Mouse (Mus musculus) WW6 (cell line): ENCODE data around the gene Acaa1a.

Experiments used
- DNase-seq: peaks from one replicate; pipeline ENCODE4 v3.0.0-alpha.2; 2013; ENCODE audit warnings: low read depth, low spot score

Gene Acaa1a

DNA sequence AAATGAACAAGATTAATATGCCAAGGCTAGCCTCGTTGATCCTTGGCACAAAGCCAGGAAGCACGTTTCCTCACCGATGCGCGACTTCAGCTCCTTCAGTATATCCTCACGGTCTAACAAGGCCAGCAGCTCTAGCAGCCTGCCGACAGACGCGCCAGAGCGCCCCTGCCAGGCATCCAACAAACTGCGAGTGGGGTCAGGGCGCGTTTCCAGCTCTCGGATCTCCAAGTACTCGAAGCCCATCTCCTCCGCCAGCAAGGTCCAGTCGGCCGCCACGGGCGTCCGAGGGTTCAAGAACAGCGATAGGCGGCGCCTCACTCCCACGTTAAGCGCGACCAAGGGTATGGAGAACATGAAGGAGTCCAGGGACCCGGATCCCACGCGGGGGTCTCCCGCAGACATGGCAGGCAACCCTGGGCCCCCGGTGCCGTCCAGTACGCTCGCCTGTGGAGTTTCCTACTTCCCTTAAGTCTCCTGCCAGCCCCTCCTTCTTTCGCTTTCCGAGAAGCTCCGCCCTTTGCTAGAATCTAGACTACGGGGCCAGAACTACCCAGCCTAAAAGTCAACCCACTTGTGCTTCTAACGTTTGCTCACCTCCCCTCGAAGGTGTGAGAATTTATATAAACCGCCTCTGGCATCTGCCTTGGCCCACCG, at the start of gene Acaa1a:
Gene Acaa1a (plus strand): TSS at position 119 of the 654 bp plus-strand sequence.
- DNase-seq, result no peak

DNA sequence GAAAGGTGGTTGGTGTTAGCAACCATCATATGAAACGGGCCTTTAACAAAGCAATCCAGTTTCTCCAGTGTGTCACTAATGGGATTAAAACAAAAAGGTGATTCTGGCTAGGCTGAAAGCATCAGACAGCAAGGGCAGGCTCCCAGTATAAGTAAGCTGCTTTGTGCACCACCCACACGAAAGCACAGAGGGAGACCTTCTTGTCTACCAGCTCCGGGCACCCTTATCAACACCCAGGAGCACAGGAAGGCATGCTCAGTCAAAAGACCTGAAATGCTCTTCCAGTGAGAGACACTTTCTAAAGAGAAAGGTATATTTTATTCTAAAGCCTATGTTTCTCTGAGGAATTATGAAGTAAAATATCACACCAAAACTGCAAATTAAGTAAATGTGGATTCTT, 48.7 kb upstream of the Acaa1a start:
- DNase-seq, result no peak

- DNase-seq, result no peak
Measured at GRCm38 (mm10) chr9:119297696-119298095, 41.8 kb upstream of the Acaa1a start.

DNA sequence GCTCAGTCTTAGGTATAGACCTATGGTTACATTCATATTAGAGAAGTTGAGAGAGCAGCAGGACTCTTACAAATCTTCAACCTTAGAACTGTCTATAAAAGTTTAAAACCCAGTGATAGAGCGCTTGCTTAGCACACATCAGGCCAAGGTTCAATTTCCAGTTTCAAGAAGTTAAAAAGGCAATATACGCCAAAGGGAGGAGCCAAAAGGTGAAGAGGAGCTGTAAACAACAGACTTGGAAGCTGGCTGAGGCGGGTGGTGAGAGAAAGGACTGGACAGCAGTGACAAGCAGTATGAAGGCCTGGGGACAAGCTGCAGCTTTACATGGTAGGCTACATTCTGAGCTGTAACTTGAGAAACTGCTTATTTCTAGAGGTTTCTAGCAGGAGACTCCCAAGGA, 40.9 kb upstream of the Acaa1a start:
- DNase-seq, result no peak

GRCm38 (mm10) chr9:119305863-119306262, 33.6 kb upstream of the Acaa1a start:
- no peak for DNase-seq

- no peak for DNase-seq
Measured at GRCm38 (mm10) chr9:119309067-119309466, 30.4 kb upstream of the Acaa1a start.

- DNase-seq, result no peak
Measured at GRCm38 (mm10) chr9:119313096-119313495, 26.4 kb upstream of the Acaa1a start.

DNA sequence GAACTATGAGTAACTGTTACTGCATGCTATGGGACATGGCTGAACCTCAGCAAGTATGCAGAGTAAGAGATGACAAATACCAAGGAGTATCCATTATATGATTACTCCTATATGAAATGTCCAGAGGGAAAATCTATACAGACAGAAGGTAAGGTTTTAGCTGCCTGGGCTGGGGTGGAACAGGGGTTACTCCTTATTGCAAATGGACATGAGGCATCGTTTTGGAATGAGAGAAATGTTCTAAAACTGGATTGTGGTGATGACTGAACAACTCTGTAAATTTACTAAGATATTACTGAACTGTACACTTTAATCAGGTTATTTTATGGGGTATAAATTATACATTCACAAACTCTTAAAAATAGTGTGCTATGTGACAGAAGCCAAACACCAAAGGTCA, 20.6 kb upstream of the Acaa1a start:
- no peak for DNase-seq

- no peak for DNase-seq
Measured at GRCm38 (mm10) chr9:119320446-119320845, 19.0 kb upstream of the Acaa1a start.

GRCm38 (mm10) chr9:119320946-119321345, 18.5 kb upstream of the Acaa1a start:
- DNase-seq, result no peak

DNA sequence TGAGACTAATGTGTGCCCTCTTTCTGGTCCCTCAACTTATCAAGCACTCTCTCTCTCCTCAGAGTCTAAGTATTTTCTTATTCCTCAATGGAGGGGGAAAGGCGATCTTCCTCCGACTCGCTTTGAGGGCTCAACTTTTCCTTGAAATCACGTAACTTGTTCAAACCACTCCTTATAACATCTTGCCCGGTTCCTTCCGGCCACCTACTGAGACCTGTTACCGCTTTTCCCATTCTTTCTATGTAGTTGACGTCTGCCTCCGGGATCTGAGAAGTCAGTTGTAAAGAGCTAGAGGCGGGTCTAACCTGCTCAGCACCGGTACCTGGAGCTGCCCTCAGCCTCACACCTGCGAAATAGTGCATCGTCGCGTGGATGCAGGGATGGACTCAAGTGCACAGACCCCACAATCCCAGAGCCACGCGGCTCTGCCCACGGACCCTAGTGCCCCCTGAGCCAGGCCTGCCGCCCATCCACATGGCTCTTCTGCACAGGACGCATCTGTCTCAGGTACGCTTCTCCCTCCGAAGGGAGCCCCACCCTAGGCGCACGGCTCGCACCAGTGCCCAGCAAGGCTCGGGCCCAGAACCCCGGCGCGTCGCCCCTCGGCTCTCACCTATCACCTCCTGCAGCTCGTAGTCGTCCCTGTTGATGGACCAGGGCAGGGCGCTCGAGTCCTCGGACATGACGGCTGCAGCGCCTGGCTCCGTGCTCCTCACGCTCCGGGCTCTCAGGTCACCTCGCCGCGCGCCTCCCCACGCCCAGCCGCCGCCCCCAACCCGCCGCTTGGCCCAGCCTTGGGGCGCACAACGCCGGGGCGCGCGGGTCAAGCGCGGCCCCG, 17.9 kb upstream of the Acaa1a start:
- no peak for DNase-seq

DNA sequence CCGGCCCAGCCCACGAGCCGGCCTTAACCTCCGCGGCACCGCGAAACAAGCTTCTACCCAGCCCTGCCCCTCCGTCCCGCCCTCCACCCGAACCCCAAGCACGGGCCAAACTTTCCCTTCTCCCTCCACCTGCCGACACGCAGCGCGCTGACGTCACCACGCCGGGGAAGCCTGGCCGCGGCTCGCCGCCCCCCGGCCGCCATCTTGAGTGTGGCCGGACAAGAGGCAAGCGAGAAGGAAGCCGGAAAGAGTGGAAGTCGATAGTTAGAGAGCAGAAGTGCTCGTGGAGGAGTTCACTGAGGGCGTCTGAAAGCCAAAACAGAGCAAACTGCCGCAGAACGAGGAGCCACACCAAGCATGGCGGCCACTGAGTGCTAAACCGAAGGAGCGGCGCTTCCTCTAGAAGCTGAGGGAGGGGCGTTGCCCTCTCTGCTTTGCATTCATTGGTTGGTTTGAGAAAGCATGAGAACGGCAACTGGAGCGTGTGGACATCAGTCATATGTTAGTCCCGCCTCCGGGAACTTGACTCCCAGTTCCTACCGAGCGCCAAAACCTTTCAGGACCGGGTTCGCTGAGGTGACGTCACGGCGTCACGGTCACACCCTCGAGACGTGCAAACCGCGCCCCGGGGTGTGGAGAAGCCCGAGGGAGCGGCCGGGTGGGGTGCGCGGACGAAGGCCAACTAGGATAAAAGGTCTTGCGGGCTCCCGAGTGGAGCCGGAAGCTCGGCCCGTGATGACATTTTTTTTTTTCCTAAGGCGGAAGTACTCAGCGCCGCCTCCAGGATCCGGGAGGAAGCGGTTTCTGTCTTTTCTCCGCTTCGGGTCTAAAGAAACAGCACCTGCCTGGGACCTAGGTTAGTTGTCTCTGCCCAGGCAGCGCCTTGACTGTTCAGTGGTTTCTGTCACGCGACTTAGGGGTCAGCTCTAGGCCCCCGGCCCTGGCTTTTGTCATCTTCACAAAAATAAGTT, 16.9 kb upstream of the Acaa1a start, which contains the start of gene Oxsr1:
Gene Oxsr1 (minus strand): TSS at position 139 of the 971 bp plus-strand sequence.
- peak; percentile 98 for DNase-seq

GRCm38 (mm10) chr9:119323260-119323645, 16.2 kb upstream of the Acaa1a start:
- DNase-seq, result no peak

DNA sequence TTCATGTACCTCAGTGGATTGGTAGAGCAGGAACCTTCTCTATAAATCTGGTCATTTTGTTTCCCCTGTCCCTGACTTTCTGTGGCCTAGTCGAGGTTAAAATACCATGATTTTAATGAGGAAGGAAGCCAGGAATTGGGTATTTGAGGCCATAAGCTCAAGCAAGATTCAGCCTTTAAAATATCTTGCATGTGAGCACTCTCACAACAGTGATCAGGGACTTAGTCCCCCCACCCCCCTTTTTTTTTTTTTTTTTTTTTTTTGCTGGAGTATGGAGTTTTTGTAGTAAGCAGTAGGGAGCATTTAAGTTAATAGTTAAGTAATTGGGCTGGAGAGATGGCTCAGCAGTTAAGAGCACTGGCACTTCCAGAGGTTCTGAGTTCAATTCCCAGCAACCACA, 15.3 kb upstream of the Acaa1a start:
- no peak for DNase-seq

DNA sequence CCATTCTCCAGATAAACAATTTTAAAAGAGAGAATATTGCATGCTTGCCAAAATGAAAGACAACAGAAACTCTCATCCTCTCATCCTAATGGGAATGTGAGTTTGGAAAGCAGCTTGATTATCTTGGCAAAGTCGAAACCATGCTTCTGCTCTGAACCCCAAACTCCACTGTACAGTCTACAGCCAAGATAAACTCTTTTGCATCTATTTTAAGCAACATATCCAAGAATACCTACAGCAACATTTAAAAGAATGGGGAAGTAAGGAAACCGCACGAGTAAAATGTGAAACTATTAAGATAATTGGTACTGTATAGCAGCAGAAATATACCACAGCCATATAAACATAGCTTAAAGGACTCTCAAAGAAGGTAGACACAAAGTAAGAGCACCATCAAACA, 11.0 kb upstream of the Acaa1a start:
- no peak for DNase-seq

- no peak for DNase-seq
Measured at GRCm38 (mm10) chr9:119330186-119330963, 9.1 kb upstream of the Acaa1a start.

- no peak for DNase-seq
Measured at GRCm38 (mm10) chr9:119334324-119334723, 5.2 kb upstream of the Acaa1a start.

- no peak for DNase-seq
Measured at GRCm38 (mm10) chr9:119334834-119335233, 4.6 kb upstream of the Acaa1a start.

GRCm38 (mm10) chr9:119335571-119335970, 3.9 kb upstream of the Acaa1a start:
- DNase-seq, result no peak

GRCm38 (mm10) chr9:119337842-119338241, 1.6 kb upstream of the Acaa1a start:
- DNase-seq, result no peak

DNA sequence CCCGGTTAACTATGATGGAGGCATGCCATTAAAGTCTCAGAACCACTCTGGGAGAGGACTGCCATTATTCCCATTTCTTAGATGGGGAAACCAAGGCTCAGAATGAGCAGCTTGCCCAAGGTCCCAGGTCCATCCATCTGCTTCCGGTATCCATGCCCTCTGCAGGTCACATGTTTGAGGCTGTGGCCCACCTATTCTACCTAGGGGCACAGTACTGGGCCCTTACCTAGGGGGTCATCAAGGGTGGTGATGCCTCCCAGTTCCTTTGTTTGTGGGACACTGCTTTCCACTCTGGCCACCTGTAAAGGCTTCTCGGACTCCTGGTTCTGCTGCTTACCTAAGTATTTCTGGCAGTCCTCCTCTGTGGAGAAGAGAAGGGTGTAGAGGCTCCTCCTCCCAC, 1.1 kb upstream of the Acaa1a start:
- DNase-seq, result no peak
